Mouse (Mus musculus) left cerebral cortex, postnatal 10 days (tissue): Measurements from ENCODE around the gene Cdc34. TPM values are rescaled to one million over a fixed set of nuclear protein-coding genes. Genes with fewer than 3 reads are reported as not detected.

ENCODE experiments used
- DNase-seq, 2 experiments: peaks; one replicate each; pipeline ENCODE4 v3.0.0; 2021 to 2022; ENCODE audit warnings: low spot score in 2 of 2, mixed read lengths in 1 of 2; ENCODE audit errors: extremely low spot score in 1 of 2
- intact Hi-C: fragments of 180-260 bp; cut with DNase I; formaldehyde crosslinking; loops from one replicate; pipeline ENCODE4 v1.15.1; 2025
- total RNA-seq, 2 experiments: library from RNA; stranded (reverse); gene quantifications; 2 replicates each; pipeline ENCODE4 v1.2.3; 2021

The Cdc34 gene
- total RNA-seq, 2 experiments from 2014 or later: 64.9 to 66.8 TPM

DNA sequence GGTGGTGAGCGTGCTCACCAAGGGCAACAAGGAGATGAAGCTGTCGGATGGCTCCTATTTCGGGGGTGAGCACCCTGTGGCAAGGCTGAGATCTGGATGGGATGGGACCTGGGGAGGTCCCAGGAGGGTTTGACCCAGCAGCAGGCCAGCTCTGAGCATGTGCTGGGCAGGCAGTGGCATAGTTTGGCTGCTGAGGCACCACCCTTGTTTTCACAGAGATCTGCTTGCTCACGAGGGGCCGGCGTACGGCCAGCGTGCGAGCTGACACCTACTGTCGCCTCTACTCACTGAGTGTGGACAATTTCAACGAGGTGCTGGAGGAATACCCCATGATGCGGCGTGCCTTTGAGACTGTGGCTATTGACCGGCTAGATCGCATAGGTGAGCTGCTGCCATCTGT lies 51.9 kb downstream of the Cdc34 start:
- no peak for DNase-seq
- intact Hi-C loops: no loop called here

DNA sequence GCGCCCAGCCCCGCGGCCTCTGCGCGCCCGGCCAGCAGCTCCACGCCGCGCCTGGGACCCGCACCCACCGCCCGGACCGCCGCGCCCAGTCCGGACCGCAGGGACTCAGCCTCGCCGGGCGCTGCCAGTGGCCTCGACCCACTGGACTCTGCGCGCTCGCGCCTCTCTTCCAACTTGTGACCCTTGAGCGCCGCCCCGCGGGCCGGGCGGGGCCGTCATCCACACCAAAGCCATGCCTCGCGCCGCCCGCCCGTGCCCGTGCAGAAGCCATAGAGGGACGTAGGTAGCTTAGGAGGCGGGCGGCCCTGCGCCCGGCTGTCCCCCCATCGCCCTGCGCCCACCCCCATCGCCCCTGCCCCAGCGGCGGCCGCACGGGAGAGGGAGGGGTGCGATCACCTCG lies 53.4 kb downstream of the Cdc34 start:
- intact Hi-C loops: no loop called here
- DNase-seq: peak in 1 of 2 experiments; percentile 42

DNA sequence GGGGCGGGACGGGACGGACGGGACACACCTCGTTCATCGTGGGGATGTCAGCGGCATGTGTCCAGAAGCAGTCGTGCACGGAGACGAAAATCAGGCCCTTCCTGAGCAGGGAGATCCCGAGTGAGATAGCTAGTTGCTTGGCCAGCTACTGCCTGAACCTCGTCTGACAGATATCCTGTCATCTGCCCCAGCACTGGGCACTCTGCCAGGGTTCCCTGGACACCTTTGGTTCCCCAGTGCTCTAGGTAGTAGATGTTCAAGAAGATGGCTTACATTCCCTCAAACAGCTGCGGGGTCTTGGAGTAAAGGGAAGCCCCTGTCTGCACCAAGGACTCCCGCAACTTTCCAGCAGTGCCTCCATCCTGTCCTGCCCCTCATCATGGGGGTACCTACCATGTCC lies 54.7 kb downstream of the Cdc34 start:
- DNase-seq: no peak
- intact Hi-C loops: no loop called here

Other genes starting within 250 kb of the Cdc34 start
- gene Vmn2r83, start 213.5 kb upstream of the Cdc34 start, total RNA-seq: not detected
- gene Plpp2, start 148.4 kb upstream of the Cdc34 start, total RNA-seq: 1 to 10 TPM; 3.2 to 3.7 TPM
- 10 to 100 TPM; 47.5 to 50.2 TPM for gene Mier2, start 127.0 kb upstream of the Cdc34 start, total RNA-seq
- not detected for gene Theg, start 94.9 kb upstream of the Cdc34 start, total RNA-seq
- 10 to 100 TPM; 13.3 to 14.2 TPM for gene C2cd4c, start 68.2 kb upstream of the Cdc34 start, total RNA-seq
- 10 to 100 TPM; 47.1 to 50.7 TPM for gene Shc2, start 44.3 kb upstream of the Cdc34 start, total RNA-seq
- under 1 TPM; 0.39 to 0.73 TPM for gene Odf3l2, start 36.5 kb upstream of the Cdc34 start, total RNA-seq
- gene Madcam1, start 17.6 kb upstream of the Cdc34 start, total RNA-seq: under 1 TPM; 0.47 to 0.49 TPM
- 10 to 100 TPM; 69.6 to 72.6 TPM for gene Tpgs1, start 12.8 kb upstream of the Cdc34 start, total RNA-seq
- gene Gzmm, start 6.8 kb downstream of the Cdc34 start, total RNA-seq: 1 to 10 TPM; 1.2 to 1.5 TPM
- gene Bsg, start 22.3 kb downstream of the Cdc34 start, total RNA-seq: 100 to 1,000 TPM; 697 to 706 TPM
- gene Hcn2, start 34.4 kb downstream of the Cdc34 start, total RNA-seq: 10 to 100 TPM; 75.5 to 80.0 TPM
- gene Polrmt, start 64.4 kb downstream of the Cdc34 start, total RNA-seq: 10 to 100 TPM; 40.1 to 43.7 TPM
- gene Fgf22, start 72.9 kb downstream of the Cdc34 start, total RNA-seq: 1 to 10 TPM; 1.9 to 3.0 TPM
- 10 to 100 TPM; 90.7 to 95.8 TPM for gene Rnf126, start 84.8 kb downstream of the Cdc34 start, total RNA-seq
- 1 to 10 TPM; 1.7 to 2.6 TPM for gene Fstl3, start 95.1 kb downstream of the Cdc34 start, total RNA-seq
- gene Prss57, start 108.8 kb downstream of the Cdc34 start, total RNA-seq: under 1 TPM; 0.32 to 0.54 TPM
- 100 to 1,000 TPM; 430 to 432 TPM for gene Palm, start 111.4 kb downstream of the Cdc34 start, total RNA-seq
- gene Misp, start 138.8 kb downstream of the Cdc34 start, total RNA-seq: under 1 TPM; 0.30 to 0.51 TPM
- 10 to 100 TPM; 58.2 to 62.2 TPM for gene Ptbp1, start 172.2 kb downstream of the Cdc34 start, total RNA-seq
- 1 to 10 TPM; 4.5 to 5.2 TPM for gene Prtn3, start 192.3 kb downstream of the Cdc34 start, total RNA-seq
- gene Plppr3, start 192.4 kb downstream of the Cdc34 start, total RNA-seq: 100 to 1,000 TPM; 135 to 142 TPM
- gene Elane, start 204.1 kb downstream of the Cdc34 start, total RNA-seq: not detected
- not detected for gene Cfd, start 208.7 kb downstream of the Cdc34 start, total RNA-seq
- 10 to 100 TPM; 55.4 to 61.9 TPM for gene Med16, start 226.7 kb downstream of the Cdc34 start, total RNA-seq
- not detected for gene Gm26602, start 228.7 kb downstream of the Cdc34 start, total RNA-seq
- 1 to 10 TPM; 6.8 to 8.4 TPM for gene Kiss1r, start 234.8 kb downstream of the Cdc34 start, total RNA-seq
- gene R3hdm4, start 239.0 kb downstream of the Cdc34 start, total RNA-seq: 100 to 1,000 TPM; 389 to 406 TPM
- gene Arid3a, start 244.8 kb downstream of the Cdc34 start, total RNA-seq: 1 to 10 TPM; 6.0 to 7.1 TPM